Mouse (Mus musculus) heart, adult 9 months (tissue): Measurements from ENCODE around the gene Taf1d.
A peak's percentile ranks its signal among the peaks of the same experiment; 100 is the strongest.
"Not testable (repeated sequence)": the region's sequence is repeated elsewhere in the genome, so short reads cannot be mapped to it uniquely, and the experiment has no call there.

ENCODE experiments used
- DNase-seq, 2 experiments: peaks; one replicate each; pipeline ENCODE4 v3.0.0; 2022; ENCODE audit warnings: low spot score in 2 of 2

Gene Taf1d

GRCm38 (mm10) chr9:15305503-15306397 is at the start of gene Taf1d:
Taf1d (plus strand) TSS chr9:15306214.
- peak; percentile 94 to 97 for DNase-seq

DNA sequence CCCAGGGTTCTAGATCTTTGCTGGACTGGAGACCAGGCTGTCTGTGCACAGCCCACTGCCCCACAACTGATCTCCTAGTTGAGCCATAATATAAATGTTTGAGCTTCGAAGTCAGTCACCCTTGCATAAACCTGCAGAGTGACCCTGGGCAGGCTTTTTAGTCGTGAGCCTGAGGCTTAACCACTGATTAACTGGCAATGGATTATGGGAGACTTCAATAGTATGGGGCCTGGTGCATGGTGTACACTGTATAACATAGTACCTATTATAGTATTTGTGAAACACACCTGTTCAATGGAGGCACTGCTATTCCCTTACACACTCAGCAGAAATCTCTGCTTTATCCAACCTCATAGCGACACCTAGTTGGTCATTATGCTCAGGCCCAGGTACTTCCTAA is 49.8 kb upstream of the Taf1d start:
- no peak for DNase-seq

- DNase-seq, result no peak
Observed at GRCm38 (mm10) chr9:15261980-15262379, 44.0 kb upstream of the Taf1d start.

DNA sequence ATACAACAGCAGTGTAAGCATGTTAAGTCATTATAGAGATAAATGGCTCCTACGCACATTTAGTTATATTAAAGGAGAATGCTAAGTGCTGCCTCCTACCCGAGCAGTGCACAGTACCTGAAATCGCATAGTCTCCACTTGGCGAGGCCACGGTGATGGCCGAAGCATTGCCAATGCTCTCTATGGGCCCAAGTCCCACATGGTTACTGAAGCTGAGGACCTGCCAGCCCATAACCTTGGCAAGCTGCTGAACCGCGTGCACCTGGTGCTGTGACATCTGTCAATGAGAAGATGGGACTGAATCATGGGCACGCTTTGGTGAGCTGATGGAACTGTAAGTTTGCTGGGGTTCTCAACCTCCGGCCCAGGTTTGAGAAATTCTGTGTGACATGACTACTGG is 42.5 kb upstream of the Taf1d start:
- DNase-seq, result no peak

DNA sequence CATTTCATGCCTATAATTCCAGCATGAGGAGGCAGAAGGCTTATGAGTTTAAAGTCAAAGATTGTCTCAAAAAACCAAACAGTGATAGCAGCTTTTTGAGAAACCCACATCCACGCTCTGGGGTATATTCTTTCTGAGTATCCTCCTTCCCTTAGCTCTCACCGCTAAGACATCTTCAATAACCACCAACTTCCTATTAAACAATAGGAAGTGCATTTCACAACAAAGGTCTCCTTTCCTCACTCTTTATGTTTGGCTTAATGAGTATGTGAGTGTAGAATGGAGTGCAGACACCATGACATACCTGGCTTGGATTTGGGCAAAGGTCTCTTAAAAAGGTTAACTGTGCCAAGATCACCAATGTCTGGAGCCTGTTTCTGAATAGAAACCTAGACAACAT is 32.0 kb upstream of the Taf1d start:
- no peak for DNase-seq

DNA sequence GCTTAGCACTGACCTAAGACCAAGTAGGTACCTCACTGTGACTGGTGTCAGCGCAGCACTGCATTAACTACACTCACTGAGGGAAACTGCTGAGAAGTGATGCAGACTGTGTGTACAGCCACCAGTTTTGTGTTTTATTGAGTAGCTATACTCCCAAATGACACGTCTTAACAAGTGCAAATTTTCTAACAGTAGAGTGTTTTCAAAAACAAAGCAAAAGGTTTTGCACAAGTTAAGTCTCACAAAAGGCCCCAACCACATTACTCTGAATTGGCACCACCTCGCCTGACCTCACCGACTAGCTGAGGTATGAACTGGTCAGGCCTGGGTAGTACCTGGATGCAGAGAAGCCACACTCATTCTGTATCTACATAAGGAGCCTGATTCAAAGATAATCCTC is 29.2 kb upstream of the Taf1d start:
- no peak for DNase-seq

DNA sequence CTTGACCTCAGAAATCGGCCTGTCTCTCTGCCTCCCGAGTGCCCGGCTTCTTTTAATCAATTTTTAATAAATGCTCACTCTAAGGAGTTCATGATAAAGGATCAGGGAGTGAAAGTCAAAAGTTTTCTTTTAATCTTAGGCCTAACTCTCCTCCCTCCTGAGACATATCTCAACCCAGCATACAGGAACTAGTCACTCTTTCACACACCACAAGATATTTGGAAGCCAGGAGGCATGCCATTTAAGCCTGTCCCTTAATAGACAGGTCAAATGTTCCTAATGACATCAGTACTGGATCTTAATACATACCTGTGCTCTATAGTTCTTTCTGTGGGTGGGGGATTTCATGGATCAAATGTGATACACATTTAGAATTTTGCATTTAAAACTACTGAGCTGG is 27.7 kb upstream of the Taf1d start:
- DNase-seq, result no peak

GRCm38 (mm10) chr9:15279139-15279648 is 26.8 kb upstream of the Taf1d start:
- no peak for DNase-seq

DNA sequence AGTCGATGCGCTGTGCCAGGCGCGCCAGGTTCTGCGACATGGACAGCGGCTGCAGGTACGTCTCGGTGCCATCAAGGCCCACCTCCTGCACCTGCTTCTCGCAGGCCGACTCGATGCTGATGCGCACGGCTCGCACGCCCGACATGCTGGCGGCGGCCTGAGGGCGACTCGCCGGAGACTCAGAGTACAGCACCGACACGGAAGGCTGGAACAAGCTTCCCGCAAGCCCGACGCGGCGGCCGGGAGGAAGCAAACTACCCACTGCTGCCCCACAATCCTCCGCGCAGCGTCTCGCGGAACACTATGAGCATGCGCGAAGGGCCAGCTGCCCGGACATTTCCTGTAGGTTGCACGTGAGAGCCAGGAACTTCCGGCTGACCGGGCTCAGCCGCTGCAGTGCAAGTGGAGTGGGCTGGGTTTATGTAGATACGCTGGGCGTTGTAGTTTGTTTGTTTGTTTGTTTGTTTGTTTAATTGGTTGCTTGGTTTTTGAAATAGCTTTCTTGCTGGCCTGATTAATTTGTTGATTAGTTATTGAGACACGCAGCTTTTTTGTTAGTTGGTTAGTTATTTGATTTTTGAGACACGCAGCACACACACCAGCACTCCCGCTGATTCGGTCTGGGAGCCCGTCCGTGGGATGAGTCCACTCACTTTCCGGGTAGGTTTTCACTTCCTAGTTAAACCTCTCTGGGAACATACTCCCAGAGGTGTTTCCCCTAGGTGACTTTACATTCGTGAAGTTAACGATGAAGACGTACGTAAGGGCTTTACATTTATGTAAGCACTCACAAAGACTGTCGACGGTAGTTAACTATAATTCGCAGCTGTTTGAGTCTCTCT is 26.1 kb upstream of the Taf1d start, which contains the start of gene Med17:
Gene Med17 (minus strand): TSS at position 283 of the 842 bp plus-strand sequence.
- peak; percentile 92 to 93 for DNase-seq

DNA sequence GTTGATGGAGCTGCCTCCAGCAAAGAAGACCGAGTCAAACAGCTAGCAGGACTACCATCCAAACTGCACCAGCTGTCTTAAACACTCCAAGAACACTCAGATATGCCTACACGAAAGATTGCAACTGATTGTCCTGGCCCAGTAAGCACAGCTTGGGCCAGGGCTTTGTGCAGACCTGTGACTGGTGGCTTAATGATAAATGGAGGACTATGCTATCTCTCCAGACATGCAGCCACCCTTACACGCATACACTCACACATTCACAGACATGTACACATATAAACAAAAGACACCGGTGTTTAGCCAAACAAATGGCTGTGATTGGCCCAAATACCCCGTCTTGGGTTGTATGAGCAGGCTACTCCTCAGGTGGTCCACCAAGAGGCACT is 25.5 kb upstream of the Taf1d start:
- no peak for DNase-seq

DNA sequence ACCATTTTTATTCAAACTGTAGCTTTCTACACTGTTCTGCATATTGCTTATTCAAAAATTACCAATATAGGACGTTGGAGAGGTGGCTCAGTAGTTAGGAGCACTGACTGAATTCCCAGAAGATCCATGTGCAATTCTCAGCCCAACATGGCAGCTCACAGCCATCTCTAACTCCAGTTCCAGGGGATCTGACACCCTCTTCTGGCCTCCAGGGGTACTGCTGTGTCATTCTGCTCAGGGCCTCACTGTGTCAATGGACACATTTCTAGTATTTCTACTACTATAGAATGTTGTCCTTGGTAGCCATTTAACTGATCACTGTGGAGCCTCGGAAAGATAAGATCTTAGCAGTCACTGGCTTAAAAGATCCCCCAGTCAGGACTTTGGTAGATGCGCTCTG is 20.6 kb upstream of the Taf1d start:
- no peak for DNase-seq

GRCm38 (mm10) chr9:15287846-15288245 is 18.2 kb upstream of the Taf1d start:
- no peak for DNase-seq

- DNase-seq, result no peak
Observed at GRCm38 (mm10) chr9:15288402-15288801, 17.6 kb upstream of the Taf1d start.

DNA sequence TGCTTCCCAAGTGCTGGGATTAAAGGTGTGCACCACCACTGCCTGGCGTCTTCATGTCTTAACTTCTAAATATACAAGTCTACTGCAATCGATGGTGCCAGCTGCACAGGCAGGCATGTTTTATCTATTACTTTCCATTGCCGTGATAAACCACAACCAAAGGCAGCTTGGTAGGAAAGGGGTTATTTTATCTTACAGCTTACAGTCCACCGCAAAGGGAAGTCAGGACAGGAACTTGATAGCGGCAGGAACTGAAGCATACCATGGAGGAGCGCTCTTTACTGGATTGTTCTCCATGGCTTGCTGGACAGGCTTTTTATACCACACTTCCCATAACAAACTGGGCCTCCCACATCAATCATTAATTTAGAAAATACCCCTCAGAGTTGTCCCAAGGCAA is 16.8 kb upstream of the Taf1d start:
- DNase-seq, result no peak

GRCm38 (mm10) chr9:15297112-15297511 is 8.9 kb upstream of the Taf1d start:
- no peak for DNase-seq

- no peak for DNase-seq
Observed at GRCm38 (mm10) chr9:15298451-15298850, 7.6 kb upstream of the Taf1d start.

- no peak for DNase-seq
Observed at GRCm38 (mm10) chr9:15300056-15300455, 6.0 kb upstream of the Taf1d start.

DNA sequence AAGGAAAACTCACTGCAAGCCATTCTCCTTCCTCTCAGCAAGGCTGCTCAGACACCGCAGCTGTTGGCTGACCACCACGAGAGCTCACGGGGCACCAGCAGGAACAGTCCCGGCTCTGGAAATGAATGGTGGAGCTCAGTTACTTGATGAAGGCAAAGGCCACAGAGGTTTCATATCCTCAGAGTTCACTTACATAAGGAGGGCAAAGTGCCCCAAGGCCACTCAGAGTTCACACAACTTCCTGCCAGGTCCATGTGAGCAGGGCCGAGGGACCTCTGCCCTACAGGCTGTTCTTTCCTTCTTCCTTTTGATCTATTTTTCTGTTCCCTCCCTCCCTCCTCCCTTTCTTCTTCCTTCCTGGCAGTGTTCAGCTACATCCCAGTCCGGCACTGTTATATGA is 4.6 kb upstream of the Taf1d start:
- DNase-seq, result peak; percentile 22 to 52

DNA sequence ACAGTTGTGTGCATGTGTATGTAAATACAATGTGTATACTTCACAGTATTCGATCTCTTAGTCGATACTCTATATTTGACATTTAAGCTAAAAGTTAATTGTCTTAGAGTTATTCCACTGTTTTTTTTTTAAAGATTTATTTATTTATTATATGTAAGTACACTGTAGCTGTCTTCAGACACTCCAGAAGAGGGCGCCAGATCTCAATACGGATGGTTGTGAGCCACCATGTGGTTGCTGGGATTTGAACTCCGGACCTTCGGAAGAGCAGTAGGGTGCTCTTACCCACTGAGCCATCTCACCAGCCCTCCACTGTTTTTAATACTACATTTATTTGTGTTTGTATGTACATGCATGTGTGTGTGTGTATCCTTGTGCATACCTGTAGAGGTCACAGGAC is 4.0 kb upstream of the Taf1d start:
- DNase-seq, result not testable (repeated sequence)

GRCm38 (mm10) chr9:15302881-15303280 is 3.1 kb upstream of the Taf1d start:
- no peak for DNase-seq

DNA sequence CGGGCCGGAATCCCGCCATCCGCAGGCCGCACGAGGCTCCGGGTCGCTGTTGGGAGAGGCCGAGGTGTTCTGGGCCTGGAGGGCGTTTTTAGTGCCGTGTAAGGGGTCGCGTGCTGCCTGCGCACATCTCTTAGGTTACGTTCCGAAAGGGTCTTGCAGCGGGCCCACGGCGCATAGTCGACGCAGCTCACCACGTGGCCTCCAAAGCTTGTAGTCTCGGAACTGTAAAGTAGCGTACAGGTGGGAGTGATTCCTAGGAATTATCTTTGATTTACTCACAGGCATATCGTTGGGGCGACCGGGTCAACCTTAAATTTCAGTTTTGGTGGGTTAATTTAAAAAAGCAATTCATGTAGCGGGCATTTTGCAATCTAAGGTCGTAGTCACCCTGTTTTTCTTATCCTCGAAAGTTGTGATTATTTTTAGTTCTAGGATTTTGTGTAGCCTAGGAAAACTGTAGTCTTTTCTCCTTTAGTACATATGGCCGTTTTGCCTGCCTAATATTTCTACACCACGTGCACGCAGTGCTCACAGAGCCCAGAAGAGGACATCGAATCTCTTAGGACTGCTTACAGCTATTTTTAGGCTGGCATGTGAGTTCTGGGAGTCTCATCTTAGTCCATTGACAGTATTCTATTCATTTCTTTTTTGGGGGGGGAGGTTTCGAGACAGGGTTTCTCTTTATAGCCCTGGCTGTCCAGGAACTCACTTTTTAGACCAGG is 545 bp downstream of the Taf1d start, which contains the start of gene 4931406C07Rik:
Gene 4931406C07Rik (minus strand): TSS at position 51 of the 722 bp plus-strand sequence.
- peak in 1 of 2 experiments; percentile 13 for DNase-seq

GRCm38 (mm10) chr9:15307257-15307656 is 1.2 kb downstream of the Taf1d start:
- DNase-seq, result no peak
